Mouse (Mus musculus): Measurements from ENCODE around the gene H2-K1. TPM values are rescaled to one million over a fixed set of nuclear protein-coding genes. Genes with fewer than 3 reads are reported as not detected.

The H2-K1 gene
- polyA plus RNA-seq (2016; fragmentation: Nextera tagmentation; extraction: Ambion mirVana) = 2.9 and 4.7 TPM in 2 replicates

DNA sequence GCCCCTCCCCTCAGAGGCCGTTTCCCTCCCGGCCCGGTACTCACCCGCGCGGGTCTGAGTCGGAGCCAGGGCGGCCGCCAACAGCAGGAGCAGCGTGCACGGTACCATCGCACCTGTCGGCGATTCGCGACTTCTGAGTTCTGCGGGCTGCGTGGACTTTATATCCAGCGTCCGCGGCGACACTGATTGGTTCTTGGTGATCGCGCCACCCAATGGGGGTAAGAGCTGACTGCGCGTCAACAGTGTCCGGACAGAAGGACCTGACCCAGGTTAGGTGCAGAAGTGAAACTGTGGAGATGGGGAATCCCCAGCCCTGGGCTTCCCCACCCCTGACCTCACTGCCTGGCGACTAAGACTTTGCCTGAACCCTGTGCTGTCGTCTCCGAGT, at the start of gene H2-K1:
Gene H2-K1, minus strand, starts transcription at position 198 of the 388 bp plus-strand sequence.
- DNase-seq (ENCODE audit: low spot score) = peak; percentile 68
- peaks cover 14% of the 10 kb centered on the region for H3K4me1 ChIP-seq
- H3K9me3 ChIP-seq (replicated peaks) = no peaks in the 10 kb centered on the region
- peak within 1 kb of the TSS; percentile 60 for H3K4me3 ChIP-seq
- under 1% methylated on average over 28 of the region's 30 CpGs for WGBS
- peaks cover 63% of the 10 kb centered on the region for H3K27me3 ChIP-seq (ENCODE audit: low read depth, poor library complexity, severe bottlenecking)
- 0 out of 2 replicates have a peak within 1 kb of the TSS, but pooled peaks have one; percentile 16 for H3K27ac ChIP-seq
- no peaks in the 10 kb centered on the region for H3K36me3 ChIP-seq

DNA sequence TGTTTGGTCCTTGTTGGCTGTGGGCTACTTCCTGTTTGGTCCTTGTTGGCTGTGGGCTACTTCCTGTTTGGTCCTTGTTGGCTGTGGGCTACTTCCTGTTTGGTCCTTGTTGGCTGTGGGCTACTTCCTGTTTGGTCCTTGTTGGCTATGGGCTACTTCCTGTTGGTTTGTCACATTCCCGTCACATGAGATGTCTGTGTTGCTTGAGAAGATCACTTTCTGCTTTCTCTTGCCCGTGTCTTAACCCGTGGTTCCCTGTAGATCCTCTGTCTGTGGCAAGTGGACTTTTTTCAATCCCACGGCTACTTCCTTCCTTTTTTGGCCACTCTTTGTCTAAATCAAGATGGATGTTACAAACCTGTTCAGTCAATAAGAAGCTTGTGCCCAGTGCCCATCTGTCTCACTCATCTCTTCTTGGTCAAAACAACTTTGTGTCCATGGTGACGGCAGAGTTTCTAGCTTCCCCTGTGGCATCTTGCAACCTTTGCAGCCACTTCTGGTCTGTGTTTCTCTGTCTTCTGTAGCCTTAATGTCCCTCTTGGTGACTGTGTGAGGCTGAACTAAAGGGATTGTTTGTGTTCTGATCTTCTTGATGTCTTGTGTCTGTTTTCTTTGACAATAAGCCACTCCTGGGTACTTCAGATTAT, 47.4 kb upstream of the H2-K1 start:
- no peak for DNase-seq (ENCODE audit: low spot score)
- H3K27ac ChIP-seq = no peak overlapping the region
- no peak overlapping the region for H3K4me3 ChIP-seq
- 95% methylated on average over 5 of the region's 5 CpGs for WGBS
- peaks cover 5% of the 10 kb centered on the region; the same call in 1 of the 2 replicates for H3K27me3 ChIP-seq (ENCODE audit: low read depth, poor library complexity, severe bottlenecking)
- H3K4me1 ChIP-seq = no peaks in the 10 kb centered on the region
- no peaks in the 10 kb centered on the region for H3K9me3 ChIP-seq (replicated peaks)
- H3K36me3 ChIP-seq = no peaks in the 10 kb centered on the region

DNA sequence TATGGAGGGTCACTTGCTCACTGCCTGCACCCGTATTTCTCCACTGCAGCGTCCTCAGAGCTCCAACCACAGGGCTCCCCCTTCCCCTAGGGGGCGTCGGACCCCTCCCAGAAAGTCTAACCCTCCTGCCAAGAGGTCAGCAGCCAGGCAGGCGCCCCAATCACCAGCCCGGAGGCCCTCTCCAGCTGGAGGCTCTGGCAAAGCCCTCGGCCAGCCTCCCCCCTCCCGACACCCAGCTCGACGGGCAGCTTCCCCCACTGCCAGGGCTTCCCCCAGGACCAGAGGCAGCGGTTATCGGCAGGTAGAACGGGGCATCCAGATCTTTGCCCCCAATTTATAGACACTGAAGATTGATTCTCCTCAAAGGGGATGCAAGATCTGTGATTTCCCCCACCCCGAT, 45.8 kb upstream of the H2-K1 start:
- Histone ChIP-seq H3K9me3 (replicated peaks) (no peaks in the 10 kb centered on the region), H3K4me1 (peaks cover 14% of the 10 kb centered on the region), H3K4me3 (no peak overlapping the region), H3K27me3 (ENCODE audit: low read depth, poor library complexity, severe bottlenecking) (peaks cover 17% of the 10 kb centered on the region), H3K36me3 (no peaks in the 10 kb centered on the region), H3K27ac (no peak overlapping the region)
- 84% methylated on average over 14 of the region's 14 CpGs for WGBS
- no peak for DNase-seq (ENCODE audit: low spot score)

DNA sequence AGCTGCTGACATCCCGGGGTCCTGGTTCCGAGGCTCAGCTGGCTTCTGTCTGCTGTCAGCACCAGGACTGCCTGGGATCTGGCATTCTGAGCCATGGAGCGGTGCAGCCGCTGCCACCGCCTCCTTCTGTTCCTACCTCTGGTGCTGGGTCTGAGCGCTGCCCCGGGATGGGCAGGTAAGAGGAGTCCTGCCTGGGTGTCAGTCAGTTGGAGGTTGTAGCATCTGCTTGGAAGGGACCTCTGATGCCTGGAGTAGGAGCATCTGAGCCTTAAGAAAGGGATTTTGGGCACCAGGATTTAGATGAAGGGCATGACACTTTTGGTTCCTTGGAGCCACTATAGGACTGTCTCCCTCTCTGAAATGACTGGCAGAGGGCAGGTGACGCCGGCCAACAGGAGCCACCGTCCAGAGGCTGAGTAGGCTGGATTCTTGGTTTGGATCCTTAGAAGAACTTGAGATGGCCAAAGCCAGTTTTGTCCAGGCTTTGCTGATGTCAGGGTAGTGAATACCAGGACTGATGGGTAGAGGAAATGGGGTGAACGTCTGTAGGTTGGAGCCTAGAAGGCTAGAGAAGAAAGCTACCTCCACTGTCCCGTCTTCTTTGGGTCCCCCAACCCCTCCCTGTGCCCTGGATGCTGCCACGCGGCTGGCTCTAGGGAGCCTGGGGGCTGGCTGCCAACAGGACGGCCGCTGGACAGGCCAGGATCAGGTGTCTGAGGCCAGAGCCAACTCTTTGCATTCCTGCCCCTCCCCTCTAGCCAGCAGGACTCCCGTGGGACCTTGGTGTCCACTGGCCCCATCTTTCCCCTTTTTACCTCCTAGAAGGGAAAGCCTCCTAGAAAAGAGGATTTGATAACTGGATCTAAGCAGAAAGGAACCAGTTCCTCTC, 39.7 kb upstream of the H2-K1 start:
- peak overlapping the region; percentile 46 for H3K27ac ChIP-seq
- H3K9me3 ChIP-seq (replicated peaks) = no peaks in the 10 kb centered on the region
- peaks cover 47% of the 10 kb centered on the region for H3K4me1 ChIP-seq
- DNase-seq (ENCODE audit: low spot score) = no peak
- peak overlapping the region; percentile 39 for H3K4me3 ChIP-seq
- peaks cover 37% of the 10 kb centered on the region for H3K36me3 ChIP-seq
- WGBS = 28% methylated on average over 17 of the region's 17 CpGs
- H3K27me3 ChIP-seq (ENCODE audit: low read depth, poor library complexity, severe bottlenecking) = peaks cover 57% of the 10 kb centered on the region

DNA sequence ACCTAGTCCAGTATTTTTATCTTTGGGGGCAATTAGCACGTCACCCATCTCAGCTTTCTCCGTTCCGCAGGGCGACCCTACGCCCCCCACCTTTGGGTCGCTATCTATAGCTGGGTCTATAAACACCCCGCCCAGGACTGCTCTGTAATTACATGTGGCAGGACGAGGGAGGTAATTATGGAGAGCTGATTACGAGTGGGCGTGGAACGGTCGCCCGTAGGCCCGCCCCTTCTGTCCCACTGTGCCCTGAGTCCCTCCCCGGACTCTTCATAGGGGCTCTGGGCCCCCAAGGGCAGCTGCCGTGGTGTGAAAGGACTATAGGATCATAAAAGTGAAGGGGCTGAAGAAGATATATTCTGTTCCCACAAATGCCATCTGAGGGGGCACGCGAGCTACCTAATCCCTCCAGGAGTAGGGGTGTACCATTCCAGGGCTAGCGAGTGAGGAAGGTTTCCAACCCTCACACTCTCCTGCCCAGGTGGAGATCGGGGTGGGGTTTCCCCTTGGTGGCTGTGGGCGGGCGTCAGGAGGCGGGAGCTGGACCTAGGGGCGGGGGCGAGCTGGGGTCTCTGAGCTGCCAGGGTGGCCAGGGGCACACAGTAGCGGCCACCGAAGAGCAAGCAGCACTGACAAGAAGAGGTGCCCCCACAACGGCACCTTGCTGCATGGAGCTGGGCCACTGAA, 38.9 kb upstream of the H2-K1 start, which contains the start of gene Col11a2:
Gene Col11a2, plus strand, starts transcription at position 560 of the 684 bp plus-strand sequence.
- H3K27ac ChIP-seq = peak within 1 kb of the TSS; percentile 46
- no peak for DNase-seq (ENCODE audit: low spot score)
- WGBS = 7% methylated on average over 28 of the region's 28 CpGs
- peaks cover 44% of the 10 kb centered on the region for H3K36me3 ChIP-seq
- H3K27me3 ChIP-seq (ENCODE audit: low read depth, poor library complexity, severe bottlenecking) = peaks cover 57% of the 10 kb centered on the region
- peaks cover 47% of the 10 kb centered on the region for H3K4me1 ChIP-seq
- H3K4me3 ChIP-seq = peak within 1 kb of the TSS; percentile 39
- H3K9me3 ChIP-seq (replicated peaks) = no peaks in the 10 kb centered on the region

DNA sequence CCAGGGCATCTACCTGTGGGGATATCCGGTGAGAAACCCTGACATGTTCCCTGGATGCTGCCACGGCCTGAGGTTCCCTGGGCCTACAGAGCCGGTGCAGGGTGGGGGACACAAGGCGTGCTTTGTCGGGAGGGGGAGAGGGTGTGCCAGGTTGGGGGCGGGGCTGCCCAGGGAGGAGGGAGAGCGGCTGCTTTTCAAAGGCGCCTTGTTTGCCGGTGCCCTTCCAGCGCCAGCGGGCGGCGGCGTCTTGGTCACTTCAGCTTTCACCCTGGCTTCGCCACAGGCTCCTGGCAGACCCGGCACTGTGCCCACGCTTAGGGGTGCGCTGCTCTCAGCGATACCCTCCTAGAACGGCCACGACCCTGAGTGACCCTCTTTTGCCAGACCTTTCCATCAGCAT, 38.3 kb upstream of the H2-K1 start:
- Histone ChIP-seq H3K27ac (peak overlapping the region; percentile 46; the same call in 1 of the 2 replicates), H3K4me1 (peaks cover 51% of the 10 kb centered on the region), H3K27me3 (ENCODE audit: low read depth, poor library complexity, severe bottlenecking) (peaks cover 57% of the 10 kb centered on the region), H3K9me3 (replicated peaks) (no peaks in the 10 kb centered on the region), H3K4me3 (peak overlapping the region; percentile 39), H3K36me3 (peaks cover 50% of the 10 kb centered on the region)
- no peak for DNase-seq (ENCODE audit: low spot score)
- WGBS = 12% methylated on average over 21 of the region's 21 CpGs

DNA sequence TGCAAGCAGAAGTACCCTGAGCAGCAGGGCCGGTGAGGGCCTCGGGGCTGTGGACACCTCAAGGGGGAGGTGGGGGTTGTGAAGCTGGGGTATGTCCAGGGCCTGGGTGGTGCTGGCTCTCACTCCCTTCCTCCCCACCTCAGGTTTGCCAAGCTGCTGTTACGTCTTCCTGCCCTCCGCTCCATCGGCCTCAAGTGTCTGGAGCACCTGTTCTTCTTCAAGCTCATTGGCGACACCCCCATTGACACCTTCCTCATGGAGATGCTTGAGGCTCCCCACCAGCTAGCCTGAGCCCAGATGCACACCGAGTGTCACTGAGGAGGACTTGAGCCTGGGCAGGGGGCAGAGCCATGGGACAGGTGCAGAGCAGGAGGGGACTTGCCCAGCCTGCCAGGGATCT, 37.1 kb upstream of the H2-K1 start:
- Histone ChIP-seq H3K27ac (no peak overlapping the region), H3K36me3 (peaks cover 52% of the 10 kb centered on the region), H3K4me1 (peaks cover 61% of the 10 kb centered on the region), H3K4me3 (no peak overlapping the region), H3K9me3 (replicated peaks) (no peaks in the 10 kb centered on the region), H3K27me3 (ENCODE audit: low read depth, poor library complexity, severe bottlenecking) (peaks cover 53% of the 10 kb centered on the region)
- no peak for DNase-seq (ENCODE audit: low spot score)
- WGBS = 96% methylated on average over 7 of the region's 7 CpGs

DNA sequence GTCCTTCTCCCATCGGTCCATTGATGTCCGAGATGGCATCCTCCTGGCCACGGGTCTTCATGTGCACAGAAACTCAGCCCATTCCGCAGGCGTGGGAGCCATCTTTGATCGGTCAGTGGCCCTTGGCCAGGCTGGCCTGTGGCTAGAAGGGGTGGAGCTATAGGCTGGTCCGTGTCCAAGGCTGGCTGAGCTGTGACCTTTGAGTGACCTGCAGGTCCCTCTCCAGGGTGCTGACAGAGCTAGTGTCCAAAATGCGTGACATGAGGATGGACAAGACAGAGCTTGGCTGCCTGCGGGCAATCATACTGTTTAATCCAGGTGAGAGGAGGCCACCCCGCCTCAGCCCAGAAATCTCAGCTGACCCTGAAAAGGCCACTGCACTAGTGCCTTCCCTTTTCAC, 36.5 kb upstream of the H2-K1 start:
- peaks cover 52% of the 10 kb centered on the region for H3K36me3 ChIP-seq
- 78% methylated on average over 10 of the region's 10 CpGs for WGBS
- H3K4me1 ChIP-seq = peaks cover 58% of the 10 kb centered on the region
- H3K27me3 ChIP-seq (ENCODE audit: low read depth, poor library complexity, severe bottlenecking) = peaks cover 47% of the 10 kb centered on the region
- no peaks in the 10 kb centered on the region for H3K9me3 ChIP-seq (replicated peaks)
- DNase-seq (ENCODE audit: low spot score) = no peak
- no peak overlapping the region for H3K27ac ChIP-seq
- no peak overlapping the region for H3K4me3 ChIP-seq

DNA sequence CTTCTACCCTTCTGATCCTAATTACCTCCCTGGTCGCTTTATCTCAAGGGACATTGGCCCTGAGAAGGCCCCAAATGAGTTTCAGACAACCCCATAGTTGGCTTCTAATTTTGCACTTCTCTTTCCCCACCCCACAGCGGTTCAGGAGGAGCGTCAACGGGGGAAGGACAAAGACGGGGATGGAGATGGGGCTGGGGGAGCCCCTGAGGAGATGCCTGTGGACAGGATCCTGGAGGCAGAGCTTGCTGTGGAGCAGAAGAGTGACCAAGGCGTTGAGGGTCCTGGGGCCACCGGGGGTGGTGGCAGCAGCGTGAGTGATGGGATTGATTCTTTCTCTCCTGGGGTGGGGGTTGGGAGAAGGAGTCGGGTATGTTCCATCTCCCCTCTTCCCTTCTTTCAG, 35.4 kb upstream of the H2-K1 start:
- Histone ChIP-seq H3K4me1 (peaks cover 51% of the 10 kb centered on the region), H3K36me3 (peaks cover 54% of the 10 kb centered on the region), H3K27me3 (ENCODE audit: low read depth, poor library complexity, severe bottlenecking) (peaks cover 35% of the 10 kb centered on the region), H3K27ac (no peak overlapping the region), H3K9me3 (replicated peaks) (no peaks in the 10 kb centered on the region), H3K4me3 (no peak overlapping the region)
- WGBS = 91% methylated on average over 9 of the region's 9 CpGs
- no peak for DNase-seq (ENCODE audit: low spot score)

DNA sequence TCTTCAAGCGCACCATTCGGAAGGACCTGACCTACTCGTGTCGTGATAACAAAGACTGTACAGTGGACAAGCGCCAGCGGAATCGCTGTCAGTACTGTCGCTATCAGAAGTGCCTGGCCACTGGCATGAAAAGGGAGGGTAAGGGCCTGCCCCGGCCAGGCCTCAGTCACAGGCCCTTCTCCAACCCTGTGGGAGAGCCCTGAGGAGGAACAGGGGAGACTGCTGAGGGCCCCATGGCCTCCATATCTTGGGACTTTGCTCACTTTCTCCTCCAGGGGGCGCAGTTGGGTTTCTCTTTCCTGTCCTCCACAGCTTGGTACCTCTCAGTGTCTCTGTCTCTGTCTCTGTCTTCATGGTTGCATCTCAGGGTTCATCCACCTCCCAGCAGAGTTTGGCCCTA, 33.9 kb upstream of the H2-K1 start:
- H3K4me3 ChIP-seq = no peak overlapping the region
- peaks cover 22% of the 10 kb centered on the region for H3K27me3 ChIP-seq (ENCODE audit: low read depth, poor library complexity, severe bottlenecking)
- 81% methylated on average over 10 of the region's 10 CpGs for WGBS
- H3K36me3 ChIP-seq = peaks cover 69% of the 10 kb centered on the region
- no peak for DNase-seq (ENCODE audit: low spot score)
- H3K9me3 ChIP-seq (replicated peaks) = no peaks in the 10 kb centered on the region
- no peak overlapping the region for H3K27ac ChIP-seq
- peaks cover 51% of the 10 kb centered on the region for H3K4me1 ChIP-seq

DNA sequence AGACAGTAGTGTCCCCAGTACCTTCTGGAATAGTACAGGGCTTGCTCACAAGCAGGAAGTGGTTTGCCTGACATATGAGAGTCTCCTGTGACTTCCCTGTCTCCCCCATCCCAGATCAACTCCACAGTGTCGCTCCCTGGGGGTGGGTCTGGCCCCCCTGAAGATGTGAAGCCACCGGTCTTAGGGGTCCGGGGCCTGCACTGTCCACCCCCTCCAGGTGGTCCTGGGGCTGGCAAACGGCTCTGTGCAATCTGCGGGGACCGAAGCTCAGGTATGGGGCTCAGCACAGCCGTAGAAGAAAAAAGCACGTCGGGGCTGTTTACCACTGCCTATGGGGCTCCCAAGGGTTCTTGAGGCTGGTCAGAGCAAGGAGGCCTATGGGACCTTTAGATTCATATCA, 33.3 kb upstream of the H2-K1 start:
- 95% methylated on average over 9 of the region's 9 CpGs for WGBS
- DNase-seq (ENCODE audit: low spot score) = no peak
- peaks cover 75% of the 10 kb centered on the region for H3K36me3 ChIP-seq
- H3K27me3 ChIP-seq (ENCODE audit: low read depth, poor library complexity, severe bottlenecking) = peaks cover 15% of the 10 kb centered on the region
- H3K4me1 ChIP-seq = peaks cover 51% of the 10 kb centered on the region
- no peaks in the 10 kb centered on the region for H3K9me3 ChIP-seq (replicated peaks)
- H3K27ac ChIP-seq = no peak overlapping the region
- peak overlapping the region; percentile 77 for H3K4me3 ChIP-seq

DNA sequence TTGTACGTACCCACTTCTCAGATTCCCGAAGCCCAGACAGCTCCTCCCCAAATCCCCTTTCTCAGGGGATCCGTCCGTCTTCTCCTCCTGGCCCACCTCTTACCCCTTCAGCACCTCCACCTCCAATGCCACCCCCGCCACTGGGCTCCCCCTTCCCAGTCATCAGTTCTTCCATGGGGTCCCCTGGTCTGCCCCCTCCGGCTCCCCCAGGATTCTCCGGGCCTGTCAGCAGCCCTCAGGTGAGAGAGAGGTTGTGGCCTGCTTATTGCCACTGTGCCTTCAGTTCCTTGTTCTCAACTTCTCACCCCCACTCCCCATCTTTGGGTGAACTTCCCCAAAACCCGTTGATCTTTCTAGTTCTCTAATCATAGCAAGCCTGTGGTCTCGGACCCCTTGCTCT, 32.7 kb upstream of the H2-K1 start:
- Histone ChIP-seq H3K36me3 (peaks cover 75% of the 10 kb centered on the region), H3K27ac (peak overlapping the region; percentile 96), H3K4me1 (peaks cover 51% of the 10 kb centered on the region), H3K27me3 (ENCODE audit: low read depth, poor library complexity, severe bottlenecking) (peaks cover 9% of the 10 kb centered on the region; the same call in 1 of the 2 replicates), H3K4me3 (peak overlapping the region; percentile 77), H3K9me3 (replicated peaks) (no peaks in the 10 kb centered on the region)
- WGBS = 62% methylated on average over 9 of the region's 9 CpGs
- DNase-seq (ENCODE audit: low spot score) = no peak

All from limb, embryonic 10.5 days (tissue).